Mouse (Mus musculus) monocyte, adult 2 months (primary cell): Measurements from ENCODE around the gene Usp13.

Experiments used
- DNase-seq, 2 experiments: peaks; one replicate each; pipeline ENCODE4 v3.0.0; 2022; ENCODE audit warnings: low spot score in 2 of 2, low read depth in 1 of 2

The Usp13 gene

DNA sequence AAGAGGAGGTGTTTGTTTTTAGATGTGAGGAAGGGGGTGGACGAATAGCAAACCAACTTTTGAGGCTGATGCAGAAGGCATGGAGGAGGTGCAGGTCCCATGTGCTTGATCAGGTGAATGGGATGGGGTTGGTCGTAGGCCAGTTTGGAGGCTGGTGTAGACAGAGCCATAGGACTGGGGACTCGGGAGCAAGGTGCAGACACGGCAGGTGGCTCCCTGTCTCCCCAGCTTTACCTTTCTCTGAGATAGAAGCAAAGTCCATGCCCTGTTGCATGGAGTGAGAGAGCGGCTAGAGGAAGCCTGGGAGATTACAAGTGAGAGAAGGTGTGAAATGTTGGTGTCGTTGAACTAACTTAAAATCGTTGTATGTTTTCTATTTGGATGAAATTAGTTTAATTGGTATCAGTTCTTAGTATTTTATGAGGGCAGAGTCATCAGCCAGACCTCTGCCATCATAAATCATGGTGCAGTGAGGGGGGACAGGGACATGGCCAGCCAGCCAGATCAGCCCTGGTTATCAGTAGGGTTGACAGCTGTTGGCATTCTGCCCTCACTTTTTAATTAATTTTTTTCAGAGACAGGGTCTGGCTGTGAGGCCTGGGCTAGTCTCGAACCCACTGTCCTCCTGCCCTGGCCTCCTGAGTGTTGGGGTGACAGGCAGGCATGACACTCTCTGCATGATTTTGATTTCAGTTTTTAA, 122.6 kb downstream of the Usp13 start:
- DNase-seq = no peak

DNA sequence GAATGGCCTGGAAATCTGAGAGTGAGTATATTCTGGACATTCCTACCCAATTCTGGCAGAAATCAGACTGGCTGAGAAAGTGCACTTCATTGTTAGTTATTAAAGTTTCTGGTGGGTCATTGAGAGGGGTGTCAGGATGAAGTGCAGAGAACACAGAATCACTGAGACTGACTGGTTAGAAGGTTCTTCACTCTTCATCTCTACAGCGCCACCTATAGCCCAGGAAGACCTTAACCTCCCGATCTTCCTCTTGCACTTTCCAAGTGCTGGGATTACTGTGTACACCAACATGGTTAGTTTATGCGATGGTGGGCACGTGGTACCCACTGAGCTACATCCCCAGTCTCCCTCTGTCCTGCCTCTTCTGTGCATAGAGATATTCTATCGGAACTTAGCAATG, 130.1 kb downstream of the Usp13 start:
- no peak for DNase-seq

GRCm38 (mm10) chr3:32951382-32951781, 134.0 kb downstream of the Usp13 start:
- no peak for DNase-seq

DNA sequence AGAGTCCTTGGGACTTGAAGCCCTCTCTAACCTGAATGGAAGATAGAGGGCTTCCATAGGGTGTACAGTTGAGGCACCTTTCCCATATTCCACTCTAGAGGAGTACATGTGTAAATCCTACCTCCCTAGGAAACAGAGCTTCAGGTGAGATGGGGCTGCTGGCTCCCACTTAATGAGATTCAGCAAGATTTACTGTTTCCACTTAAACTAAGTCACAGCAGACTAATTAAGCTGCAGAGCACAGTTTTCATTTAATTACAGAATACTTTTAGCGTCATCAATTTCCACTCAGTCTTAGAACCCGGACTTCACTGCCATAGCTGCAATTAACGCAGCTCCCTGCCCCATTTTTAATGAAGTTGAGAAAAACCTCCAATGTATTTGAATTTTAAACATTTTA, 144.1 kb downstream of the Usp13 start:
- no peak for DNase-seq

GRCm38 (mm10) chr3:32965528-32965927, 148.2 kb downstream of the Usp13 start:
- no peak for DNase-seq

DNA sequence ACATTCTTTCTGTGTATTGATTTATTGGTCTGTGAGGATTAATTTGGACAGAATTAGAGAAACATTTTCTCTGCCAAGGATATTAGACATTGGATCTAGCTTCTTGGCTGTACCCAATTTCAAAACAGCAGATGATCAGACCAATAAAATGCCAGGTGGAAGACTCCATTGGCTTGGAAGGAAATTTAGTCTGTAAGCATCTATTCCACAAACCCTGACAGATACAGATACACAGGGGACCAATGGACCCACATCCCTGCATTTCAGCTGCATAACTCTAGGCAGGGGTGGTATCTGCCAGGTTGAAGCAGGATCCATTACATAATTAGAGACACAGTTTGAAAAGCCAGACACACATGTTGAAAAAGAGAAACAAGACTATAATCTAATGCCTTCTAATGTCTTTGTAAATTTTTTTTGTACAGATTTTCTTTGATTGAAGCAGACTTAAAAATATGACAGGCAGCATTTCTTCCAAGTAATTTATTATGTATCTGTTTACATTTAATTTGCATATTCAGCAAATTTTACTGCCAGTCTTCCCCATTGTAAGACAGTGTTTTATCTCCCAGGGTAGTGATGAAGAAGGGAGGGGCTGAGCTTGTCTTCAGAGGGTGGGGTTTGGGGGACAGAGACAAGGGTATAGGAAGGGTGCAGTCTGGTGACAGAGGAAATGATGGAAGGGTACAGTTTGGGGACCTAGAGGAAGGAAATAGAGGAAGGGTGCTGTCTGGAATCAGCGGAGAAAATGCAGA, 151.5 kb downstream of the Usp13 start:
- no peak for DNase-seq

DNA sequence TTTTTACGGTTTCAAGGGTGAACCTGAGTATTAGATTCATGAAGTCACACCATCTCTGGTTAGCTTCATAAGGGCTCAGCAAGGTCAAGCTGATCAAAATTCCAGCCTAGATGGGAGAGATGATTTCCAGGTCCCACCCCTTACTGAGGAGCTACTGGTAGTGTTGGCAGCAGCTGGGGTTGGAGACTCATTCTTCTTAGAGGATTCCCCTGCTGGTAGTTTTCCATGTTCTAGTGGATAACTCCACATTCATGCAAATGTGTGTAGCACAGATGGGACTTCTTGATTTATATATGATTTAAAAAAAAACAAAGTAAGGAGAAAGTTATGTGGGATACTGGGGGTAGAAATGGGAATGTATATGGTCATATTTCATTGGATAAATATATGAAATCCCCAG, 152.9 kb downstream of the Usp13 start:
- DNase-seq = no peak

DNA sequence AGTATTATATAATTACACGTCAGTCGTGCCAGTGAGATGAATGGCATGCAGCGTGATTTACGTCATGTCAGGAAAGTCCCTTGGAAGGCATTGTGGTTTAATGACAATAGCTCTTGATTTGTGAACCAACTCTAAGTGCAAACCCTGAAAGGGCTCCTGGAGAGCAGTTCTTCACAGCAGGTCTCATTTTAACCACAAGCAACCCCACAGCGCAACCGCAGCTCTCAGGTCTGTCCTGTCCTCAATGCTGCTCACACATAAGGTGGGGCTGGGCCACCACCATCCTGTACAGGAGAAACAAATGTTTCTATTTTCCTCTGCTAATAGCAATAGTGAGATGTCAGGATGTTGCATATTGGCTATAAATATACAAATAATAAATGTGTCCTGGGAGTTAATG, 161.9 kb downstream of the Usp13 start:
- no peak for DNase-seq

GRCm38 (mm10) chr3:32979981-32980380, 162.6 kb downstream of the Usp13 start:
- DNase-seq = no peak

- DNase-seq = no peak
These were observed 167.8 kb downstream of the Usp13 start for GRCm38 (mm10) chr3:32985141-32985540.
